Mouse (Mus musculus) E14TG2a.4 (cell line): ENCODE results near the gene P3h2.

Experiments used
- CTCF ChIP-seq: conservative IDR thresholded peaks from 2 replicates; pipeline ENCODE4 v1.5.1; 2014; ENCODE audit warnings: low read length
- POU5F1 ChIP-seq: IDR thresholded peaks from 2 replicates; pipeline ENCODE4 v1.6.1; 2014; ENCODE audit warnings: low read length, borderline replicate concordance

DNA sequence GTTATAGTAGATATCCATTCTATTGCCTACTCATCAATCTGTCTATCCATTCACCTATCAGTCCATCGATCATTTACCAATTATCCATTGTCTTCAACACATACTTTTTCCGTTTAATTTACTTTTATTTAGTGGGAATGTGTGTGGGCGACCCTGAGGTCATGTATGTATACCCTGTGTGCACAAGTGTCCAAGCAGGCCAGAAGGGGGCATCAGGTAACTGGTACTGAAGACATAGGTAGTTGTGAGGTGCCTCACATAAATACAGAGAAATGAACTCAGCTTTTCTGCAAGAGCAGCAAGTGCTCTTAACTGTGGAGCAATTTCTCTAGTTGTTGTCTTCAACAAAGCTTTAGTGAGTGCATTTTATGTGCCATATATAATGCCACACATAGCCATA is 79.2 kb downstream of the P3h2 start:
- TF ChIP-seq CTCF: no peak
- no peak for TF ChIP-seq POU5F1
